Mouse (Mus musculus) lung, embryonic 14.5 days (tissue): Measurements from ENCODE around the gene Syt3. TPM values are rescaled to one million over a fixed set of nuclear protein-coding genes. Genes with fewer than 3 reads are reported as not detected.

Experiments
- ATAC-seq: fragments of 200-750 bp; cut with Nextera tagmentation; 2 replicates; pipeline ENCODE4 v1.8.0; 2017; ENCODE audit warnings: mild to moderate bottlenecking, moderate TSS enrichment, moderate library complexity; ENCODE audit not compliant: insufficient read depth
- DNase-seq: peaks from one replicate; pipeline ENCODE4 v3.0.0-alpha.2; 2015
- H3K27ac ChIP-seq: fragments of 300-500 bp; sonication (generic); 2 replicates; pipeline ENCODE4 v1.5.1; 2014; ENCODE audit warnings: low read depth, mild to moderate bottlenecking, moderate library complexity
- H3K27me3 ChIP-seq: fragments of 300-500 bp; sonication (generic); 2 replicates; pipeline ENCODE4 v1.6.1; 2014; ENCODE audit warnings: low read length, control low read depth; ENCODE audit not compliant: insufficient read depth
- H3K36me3 ChIP-seq: fragments of 300-500 bp; sonication (generic); 2 replicates; pipeline ENCODE4 v1.6.1; 2014; ENCODE audit warnings: control low read depth; ENCODE audit not compliant: insufficient read depth
- H3K4me1 ChIP-seq: fragments of 300-500 bp; sonication (generic); 2 replicates; pipeline ENCODE4 v1.6.1; 2014; ENCODE audit warnings: antibody characterized with exemption, control low read depth; ENCODE audit not compliant: insufficient read depth
- H3K4me2 ChIP-seq: fragments of 300-500 bp; sonication (generic); 2 replicates; pipeline ENCODE4 v1.6.1; 2014; ENCODE audit warnings: mild to moderate bottlenecking
- H3K4me3 ChIP-seq: fragments of 300-500 bp; sonication (generic); 2 replicates; pipeline ENCODE4 v1.5.1; 2014; ENCODE audit warnings: low read depth, low read length
- H3K9ac ChIP-seq: fragments of 300-500 bp; sonication (generic); 2 replicates; pipeline ENCODE4 v1.6.1; 2014
- H3K9me3 ChIP-seq: fragments of 300-500 bp; sonication (generic); 2 replicates; pipeline ENCODE4 v1.6.1; 2016; ENCODE audit warnings: low read depth, low read length, control low read depth
- CTCF ChIP-seq: IDR thresholded peaks from 2 replicates; pipeline ENCODE4 v1.5.1; 2016; ENCODE audit warnings: antibody characterized with exemption, low read depth
- WGBS: fragments of 180-500 bp; shearing (Covaris S2); extraction: QIAGEN DNeasy Blood & Tissue Kit; methylation state at CpG from one replicate; pipeline ENCODE4 v1.1.7; 2014; 5-methylcytosine and 5-hydroxymethylcytosine counted together
- polyA plus RNA-seq: library from polyadenylated mRNA; unstranded; fragments of >200 nt; fragmentation: Nextera tagmentation; extraction: Ambion mirVana; gene quantifications from 2 replicates; pipeline ENCODE4 v1.2.1, GENCODE M21; 2014

Gene Syt3
- polyA plus RNA-seq, 1 experiment from 2014 or later = 2.0 TPM

DNA sequence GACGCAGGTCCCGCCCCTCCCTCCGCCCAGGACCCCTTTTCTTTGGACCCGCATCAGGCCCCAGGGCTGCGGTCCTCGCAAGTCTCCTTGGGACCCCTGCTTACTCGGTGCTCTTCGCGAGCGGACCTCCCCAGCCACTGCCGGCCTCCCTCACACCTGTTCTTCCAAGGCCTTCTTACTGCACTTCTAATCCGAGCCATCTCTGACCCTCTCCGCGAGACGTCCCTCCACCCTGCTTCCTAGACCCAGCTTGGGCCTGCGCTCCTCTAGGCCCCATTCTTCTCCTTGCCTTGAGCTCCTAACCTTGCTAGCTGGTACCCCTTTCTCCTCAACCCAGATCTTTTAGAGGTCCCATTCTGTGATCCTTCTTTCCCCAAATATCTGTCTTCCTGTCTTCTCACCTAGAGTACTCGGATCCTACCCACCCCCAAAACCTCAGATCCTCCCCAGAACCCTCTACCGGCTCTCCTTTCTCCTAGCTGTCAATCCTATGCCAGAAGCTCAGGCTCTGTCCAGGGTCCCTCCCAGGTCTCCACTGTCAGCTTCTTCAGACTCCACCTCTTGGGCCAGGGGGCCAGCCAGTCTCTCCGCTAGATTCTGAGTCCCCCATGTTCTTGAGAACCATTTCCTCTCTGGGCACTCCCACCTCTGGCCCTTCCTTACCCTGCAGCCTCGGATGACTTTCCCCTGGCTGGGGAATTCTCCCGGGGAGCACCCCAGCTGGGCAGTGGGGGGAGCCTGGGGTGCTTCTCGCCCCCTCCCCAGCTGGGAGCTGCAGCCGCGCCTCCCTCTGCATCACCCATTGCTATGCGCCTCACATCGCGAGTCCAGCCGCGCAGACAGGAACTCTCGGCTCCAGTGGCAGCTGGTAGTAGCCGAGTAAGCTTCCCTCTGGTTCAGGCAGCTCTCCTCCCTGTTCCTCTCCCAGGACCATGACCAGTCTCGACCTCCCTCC lies 45.9 kb downstream of the Syt3 start:
- ATAC-seq (no peak), DNase-seq (no peak)

DNA sequence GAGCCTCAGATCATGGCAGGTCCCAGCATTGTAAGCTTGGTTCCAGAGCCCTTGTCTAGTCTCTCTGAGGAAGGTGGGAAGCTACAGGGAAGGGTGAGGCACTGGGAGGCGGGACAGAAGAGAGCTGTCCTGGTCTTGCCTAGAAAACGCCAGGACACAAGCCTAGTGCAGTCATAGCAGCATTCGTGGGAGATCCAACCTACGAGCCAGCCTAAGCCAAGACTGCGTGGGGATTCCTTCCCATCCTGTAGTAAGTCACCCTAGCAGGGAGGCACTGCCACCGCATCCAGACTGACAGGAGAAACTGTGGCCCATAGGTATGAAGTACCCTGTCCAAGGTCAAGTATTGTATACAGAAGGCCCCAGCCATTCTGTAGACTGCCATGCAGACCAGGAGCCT lies 48.6 kb downstream of the Syt3 start:
- Histone ChIP-seq H3K27ac (no peak overlapping the region), H3K9me3 (no peaks in the 10 kb centered on the region), H3K4me1 (no peaks in the 10 kb centered on the region), H3K36me3 (no peaks in the 10 kb centered on the region), H3K4me2 (no peak overlapping the region), H3K4me3 (no peak overlapping the region), H3K27me3 (peaks cover 48% of the 10 kb centered on the region), H3K9ac (no peak overlapping the region)
- no peak for TF ChIP-seq CTCF
- WGBS = 64% methylated on average over 6 of the region's 6 CpGs
- ATAC-seq (no peak), DNase-seq (no peak)

More for the DNA sequence above, 45.9 kb downstream of the Syt3 start:
- peak overlapping the region; percentile 76 for H3K4me2 ChIP-seq
- no peaks in the 10 kb centered on the region for H3K36me3 ChIP-seq
- no peak overlapping the region for H3K27ac ChIP-seq
- WGBS = 4% methylated on average over 32 of the region's 32 CpGs
- no peak for TF ChIP-seq CTCF
- H3K27me3 ChIP-seq = peaks cover 57% of the 10 kb centered on the region
- H3K4me3 ChIP-seq = peak overlapping the region; percentile 45
- H3K4me1 ChIP-seq = no peaks in the 10 kb centered on the region
- peak overlapping the region; percentile 47; the same call in 1 of the 2 replicates for H3K9ac ChIP-seq
- H3K9me3 ChIP-seq = no peaks in the 10 kb centered on the region

GRCm38 (mm10) chr7:44433371-44433770 lies 49.5 kb downstream of the Syt3 start:
- no peak overlapping the region for H3K27ac ChIP-seq
- TF ChIP-seq CTCF = no peak
- no peaks in the 10 kb centered on the region for H3K36me3 ChIP-seq
- WGBS = 2% methylated on average over 7 of the region's 7 CpGs
- H3K27me3 ChIP-seq = peaks cover 40% of the 10 kb centered on the region
- no peak overlapping the region for H3K9ac ChIP-seq
- DNase-seq = peak; percentile 66
- H3K9me3 ChIP-seq = no peaks in the 10 kb centered on the region
- peak; percentile 45; the same call in 1 of the 2 replicates for ATAC-seq
- H3K4me3 ChIP-seq = no peak overlapping the region
- H3K4me1 ChIP-seq = no peaks in the 10 kb centered on the region
- H3K4me2 ChIP-seq = no peak overlapping the region

GRCm38 (mm10) chr7:44434089-44434488 lies 50.2 kb downstream of the Syt3 start:
- Histone ChIP-seq H3K27ac (no peak overlapping the region), H3K4me3 (no peak overlapping the region), H3K27me3 (peaks cover 38% of the 10 kb centered on the region), H3K9ac (no peak overlapping the region), H3K9me3 (no peaks in the 10 kb centered on the region), H3K4me1 (no peaks in the 10 kb centered on the region), H3K36me3 (no peaks in the 10 kb centered on the region), H3K4me2 (no peak overlapping the region)
- TF ChIP-seq CTCF = no peak
- DNase-seq (no peak), ATAC-seq (no peak)
- WGBS = 61% methylated on average over 9 of the region's 9 CpGs

DNA sequence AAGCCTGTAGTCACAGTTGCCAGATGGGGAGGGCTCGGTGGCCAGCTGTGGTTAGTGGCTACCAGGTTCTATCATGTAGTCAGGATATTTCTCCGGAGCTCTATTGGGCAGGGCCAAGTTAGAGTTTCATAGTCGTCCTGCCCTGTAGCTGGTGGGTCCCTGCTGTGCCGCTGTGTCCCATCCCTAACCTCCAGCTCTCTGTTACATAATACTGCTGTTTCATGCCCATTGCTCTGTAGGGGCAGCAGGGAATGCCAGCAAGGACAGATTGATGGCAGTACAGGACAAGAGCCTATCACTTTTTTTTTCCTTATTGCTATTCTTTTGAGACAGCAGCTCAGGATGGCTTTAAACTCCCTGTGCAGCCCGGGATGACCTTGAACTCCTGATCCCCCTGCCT lies 51.9 kb downstream of the Syt3 start:
- no peak for ATAC-seq
- Histone ChIP-seq H3K9ac (no peak overlapping the region), H3K36me3 (no peaks in the 10 kb centered on the region), H3K27me3 (peaks cover 33% of the 10 kb centered on the region), H3K4me2 (no peak overlapping the region), H3K4me3 (no peak overlapping the region), H3K27ac (no peak overlapping the region), H3K4me1 (no peaks in the 10 kb centered on the region), H3K9me3 (no peaks in the 10 kb centered on the region)
- WGBS = 56% methylated on average over 5 of the region's 5 CpGs
- DNase-seq = no peak
- TF ChIP-seq CTCF = no peak

- peak; percentile 47; the same call in 1 of the 2 replicates for TF ChIP-seq CTCF
- Histone ChIP-seq H3K27ac (no peak overlapping the region), H3K9me3 (no peaks in the 10 kb centered on the region), H3K36me3 (no peaks in the 10 kb centered on the region), H3K27me3 (peaks cover 33% of the 10 kb centered on the region), H3K4me1 (no peaks in the 10 kb centered on the region), H3K9ac (no peak overlapping the region), H3K4me2 (no peak overlapping the region), H3K4me3 (no peak overlapping the region)
- DNase-seq (peak; percentile 38), ATAC-seq (no peak)
- 21% methylated on average over 1 of the region's 1 CpGs for WGBS
Measured at GRCm38 (mm10) chr7:44436267-44436666, 52.4 kb downstream of the Syt3 start.

GRCm38 (mm10) chr7:44437188-44437587 lies 53.3 kb downstream of the Syt3 start:
- H3K4me1 ChIP-seq = no peaks in the 10 kb centered on the region
- no peak overlapping the region for H3K9ac ChIP-seq
- 61% methylated on average over 1 of the region's 1 CpGs for WGBS
- H3K36me3 ChIP-seq = no peaks in the 10 kb centered on the region
- no peaks in the 10 kb centered on the region for H3K9me3 ChIP-seq
- peaks cover 39% of the 10 kb centered on the region for H3K27me3 ChIP-seq
- no peak overlapping the region for H3K27ac ChIP-seq
- H3K4me3 ChIP-seq = no peak overlapping the region
- H3K4me2 ChIP-seq = no peak overlapping the region
- DNase-seq (no peak), ATAC-seq (no peak)
- no peak for TF ChIP-seq CTCF
